Mouse (Mus musculus): ENCODE measurements around the gene Pctp. TPM values are rescaled to one million over a fixed set of nuclear protein-coding genes. Genes with fewer than 3 reads are reported as not detected.

Pctp gene
- total and polyA plus RNA-seq, 3 experiments, result 24.6 to 31.8 (median 28.0) TPM

DNA sequence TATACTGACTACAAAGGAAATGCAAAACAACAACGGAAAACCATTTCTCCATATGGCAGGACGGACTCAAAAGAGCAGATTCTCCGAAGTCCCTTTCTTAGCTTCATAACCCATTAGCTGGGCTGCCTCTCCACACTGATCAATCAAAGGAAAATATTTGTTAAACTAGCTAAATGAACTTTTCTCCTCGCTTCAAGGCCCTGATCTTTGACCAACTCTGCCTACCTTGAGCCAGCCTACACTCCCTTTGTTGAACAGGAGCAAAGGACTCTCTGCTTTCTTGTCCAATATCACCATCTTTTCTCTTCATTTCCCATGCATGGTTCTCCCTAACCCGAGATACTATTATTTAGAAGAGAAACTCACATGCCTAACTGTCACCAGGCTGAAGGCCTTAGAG, 7.1 kb downstream of the Pctp start:
- no peak overlapping the region for H3K27ac ChIP-seq (ENCODE audit: insufficient read depth, low read depth)
- H3K4me2 ChIP-seq (ENCODE audit: insufficient read depth, low read depth, poor library complexity, severe bottlenecking), result no peak overlapping the region
- H3K4me3 ChIP-seq (replicated peaks in 1 of 3; ENCODE audit: low read depth in 2 of 3, low read length in 2 of 3, poor library complexity in 1 of 3), result no peak overlapping the region
- dilution Hi-C loops (cut with MboI; ENCODE audit: extremely low pct_ligation_motif_present, extremely low pct_unique_long_range_greater_than_20kb, low sequenced_read_pairs) (no loop called here), in situ Hi-C loops (cut with MboI; ENCODE audit: low pct_ligation_motif_present, low pct_unique_long_range_greater_than_20kb, low sequenced_read_pairs) (loop anchor here (25.0 kb wide), 1 partner anchor 617 kb away; no protein-coding TSS in a partner anchor)
- no peaks in the 10 kb centered on the region; the same call in 1 of the 2 replicates for H3K79me2 ChIP-seq (replicated peaks; ENCODE audit: control insufficient read depth, extremely low read depth, insufficient read depth, poor library complexity, severe bottlenecking)
- H3K4me1 ChIP-seq (ENCODE audit: control insufficient read depth in 1 of 2, insufficient read depth in 2 of 2), result peaks cover 0 to 14% of the 10 kb centered on the region in 2 experiments; a peak in 2 of 4 replicates
- peaks cover 0 to 30% of the 10 kb centered on the region in 2 experiments for H3K36me3 ChIP-seq (replicated peaks in 1 of 2; ENCODE audit: control insufficient read depth in 1 of 2, insufficient read depth in 1 of 2, low read length in 1 of 2)
- H3K27me3 ChIP-seq (replicated peaks), result no peaks in the 10 kb centered on the region
- no peaks in the 10 kb centered on the region for H3K9me3 ChIP-seq (replicated peaks; ENCODE audit: low read length)
- no peak for TF ChIP-seq USF1 (IDR thresholded peaks at IDR 0.05; ENCODE audit: low read depth, low read length)
- TF ChIP-seq ZC3H11A (IDR thresholded peaks at IDR 0.05; ENCODE audit: low read depth, low read length), result no peak
- TF ChIP-seq HCFC1 (IDR thresholded peaks at IDR 0.05; ENCODE audit: low read depth, low read length), result no peak
- no peak for TF ChIP-seq NELFE (IDR thresholded peaks at IDR 0.05; ENCODE audit: low read depth, low read length)
- no peak for TF ChIP-seq MAZ (IDR thresholded peaks at IDR 0.05; ENCODE audit: low read depth, low read length)
- TF ChIP-seq ETS1 (conservative IDR thresholded peaks at IDR 0.05; ENCODE audit: low read depth, low read length), result no peak
- no peak for TF ChIP-seq POLR2A (IDR thresholded peaks at IDR 0.05; ENCODE audit: low read depth, low read length)
- no peak for TF ChIP-seq SIN3A (IDR thresholded peaks at IDR 0.05; ENCODE audit: low read length)
- TF ChIP-seq MEF2A (IDR thresholded peaks at IDR 0.05; ENCODE audit: borderline replicate concordance, low read depth, low read length), result no peak
- no peak for TF ChIP-seq BHLHE40 (IDR thresholded peaks at IDR 0.05; ENCODE audit: low read depth, low read length)
- no peak for TF ChIP-seq CTCF (conservative IDR thresholded peaks at IDR 0.05 in 1 of 2, IDR thresholded peaks at IDR 0.05 in 1 of 2; ENCODE audit: low read depth in 2 of 2, low read length in 2 of 2)
- TF ChIP-seq EP300 (IDR thresholded peaks at IDR 0.05; ENCODE audit: low read length), result no peak
- no peak for TF ChIP-seq ELF1 (IDR thresholded peaks at IDR 0.05; ENCODE audit: low read depth, low read length)
- no peak for TF ChIP-seq ZKSCAN1 (IDR thresholded peaks at IDR 0.05; ENCODE audit: borderline replicate concordance, low read depth, low read length)
- TF ChIP-seq POLR2AphosphoS2 (IDR thresholded peaks at IDR 0.05; ENCODE audit: low read depth, low read length), result no peak
- DNase-seq (ENCODE audit: extremely low read depth), result no peak
- H3K9ac ChIP-seq (ENCODE audit: insufficient read depth, low read depth), result no peak overlapping the region

- dilution Hi-C loops (cut with MboI; ENCODE audit: extremely low pct_ligation_motif_present, extremely low pct_unique_long_range_greater_than_20kb, low sequenced_read_pairs), result no loop called here
- no peak overlapping the region for H3K4me2 ChIP-seq (ENCODE audit: insufficient read depth, low read depth, poor library complexity, severe bottlenecking)
Observed at GRCm38 (mm10) chr11:89994706-89995105, 8.0 kb downstream of the Pctp start.

More at GRCm38 (mm10) chr11:89994706-89995105, 8.0 kb downstream of the Pctp start:
- Histone ChIP-seq H3K9me3 (replicated peaks; ENCODE audit: low read length) (no peaks in the 10 kb centered on the region), H3K4me1 (ENCODE audit: control insufficient read depth in 1 of 2, insufficient read depth in 2 of 2) (peaks cover 0 to 18% of the 10 kb centered on the region in 2 experiments; a peak in 2 of 4 replicates), H3K9ac (ENCODE audit: insufficient read depth, low read depth) (no peak overlapping the region), H3K27ac (ENCODE audit: insufficient read depth, low read depth) (no peak overlapping the region), H3K36me3 (replicated peaks in 1 of 2; ENCODE audit: control insufficient read depth in 1 of 2, insufficient read depth in 1 of 2, low read length in 1 of 2) (peaks cover 0 to 31% of the 10 kb centered on the region in 2 experiments), H3K79me2 (replicated peaks; ENCODE audit: control insufficient read depth, extremely low read depth, insufficient read depth, poor library complexity, severe bottlenecking) (no peaks in the 10 kb centered on the region; the same call in 1 of the 2 replicates), H3K27me3 (replicated peaks) (no peaks in the 10 kb centered on the region), H3K4me3 (replicated peaks in 1 of 3; ENCODE audit: low read depth in 2 of 3, low read length in 2 of 3, poor library complexity in 1 of 3) (no peak overlapping the region)
- TF ChIP-seq GABPA (IDR thresholded peaks at IDR 0.05; ENCODE audit: insufficient replicate concordance, low read depth, low read length), result no peak
- no peak for TF ChIP-seq MAFK (IDR thresholded peaks at IDR 0.05; ENCODE audit: insufficient replicate concordance, low read length)
- TF ChIP-seq EP300 (IDR thresholded peaks at IDR 0.05; ENCODE audit: low read length), result no peak
- TF ChIP-seq UBTF (IDR thresholded peaks at IDR 0.05; ENCODE audit: low read depth, low read length), result no peak
- TF ChIP-seq RAD21 (IDR thresholded peaks at IDR 0.05; ENCODE audit: low read depth, low read length), result no peak
- TF ChIP-seq HCFC1 (IDR thresholded peaks at IDR 0.05; ENCODE audit: low read depth, low read length), result no peak
- TF ChIP-seq MAX (IDR thresholded peaks at IDR 0.05; ENCODE audit: low read length), result no peak
- TF ChIP-seq ZMIZ1 (IDR thresholded peaks at IDR 0.05; ENCODE audit: low read depth, low read length), result no peak
- no peak for TF ChIP-seq ELF1 (IDR thresholded peaks at IDR 0.05; ENCODE audit: low read depth, low read length)
- no peak for TF ChIP-seq POLR2A (IDR thresholded peaks at IDR 0.05; ENCODE audit: low read depth, low read length)
- in situ Hi-C loops (cut with MboI; ENCODE audit: low pct_ligation_motif_present, low pct_unique_long_range_greater_than_20kb, low sequenced_read_pairs), result loop anchor here (25.0 kb wide), 1 partner anchor 618 kb away; no protein-coding TSS in a partner anchor
- no peak for DNase-seq (ENCODE audit: extremely low read depth)

Data from CH12.LX (cell line).